Mouse (Mus musculus) layer of hippocampus, adult 9-11 months (tissue): ENCODE data around the gene Abcb8.

Experiments used
- DNase-seq: peaks from one replicate; pipeline ENCODE4 v3.0.0; 2022

Abcb8 gene

GRCm38 (mm10) chr5:24393392-24393997 lies at the start of gene Abcb8:
TSS of gene Abcb8 (plus strand) at chr5:24393663.
- DNase-seq: peak; percentile 87

- no peak for DNase-seq
These were observed 49.5 kb upstream of the Abcb8 start for GRCm38 (mm10) chr5:24343977-24344436.

GRCm38 (mm10) chr5:24344477-24345051 lies 48.9 kb upstream of the Abcb8 start:
- no peak for DNase-seq

- DNase-seq: no peak
These were observed 47.1 kb upstream of the Abcb8 start for GRCm38 (mm10) chr5:24346313-24346712.

GRCm38 (mm10) chr5:24347186-24347875 lies 46.1 kb upstream of the Abcb8 start:
- DNase-seq: no peak

GRCm38 (mm10) chr5:24348128-24348527 lies 45.3 kb upstream of the Abcb8 start:
- DNase-seq: peak; percentile 42

- no peak for DNase-seq
These were observed 44.9 kb upstream of the Abcb8 start for GRCm38 (mm10) chr5:24348546-24348945.

- DNase-seq: no peak
These were observed 43.4 kb upstream of the Abcb8 start for GRCm38 (mm10) chr5:24350073-24350472.

- DNase-seq: no peak
These were observed 42.8 kb upstream of the Abcb8 start for GRCm38 (mm10) chr5:24350531-24351250.

- no peak for DNase-seq
These were observed 42.2 kb upstream of the Abcb8 start, which contains the start of gene Kcnh2 for GRCm38 (mm10) chr5:24351278-24351677. TSS of gene Kcnh2 (minus strand) at chr5:24351604.

GRCm38 (mm10) chr5:24351701-24352171 lies 41.7 kb upstream of the Abcb8 start:
- peak; percentile 82 for DNase-seq

GRCm38 (mm10) chr5:24352251-24352859 lies 41.1 kb upstream of the Abcb8 start:
- no peak for DNase-seq

GRCm38 (mm10) chr5:24353327-24353726 lies 40.1 kb upstream of the Abcb8 start:
- no peak for DNase-seq

GRCm38 (mm10) chr5:24356764-24357163 lies 36.7 kb upstream of the Abcb8 start:
- no peak for DNase-seq

GRCm38 (mm10) chr5:24357461-24357860 lies 36.0 kb upstream of the Abcb8 start:
- no peak for DNase-seq

- peak; percentile 69 for DNase-seq
These were observed 32.5 kb upstream of the Abcb8 start for GRCm38 (mm10) chr5:24360792-24361454.

GRCm38 (mm10) chr5:24363467-24363866 lies 30.0 kb upstream of the Abcb8 start:
- DNase-seq: no peak

- DNase-seq: no peak
These were observed 29.4 kb upstream of the Abcb8 start for GRCm38 (mm10) chr5:24364061-24364460.

GRCm38 (mm10) chr5:24364508-24364907 lies 29.0 kb upstream of the Abcb8 start, which contains the start of gene Nos3:
TSS of gene Nos3 (plus strand) at chr5:24364810.
- no peak for DNase-seq

- DNase-seq: no peak
These were observed 28.5 kb upstream of the Abcb8 start for GRCm38 (mm10) chr5:24364963-24365362.

GRCm38 (mm10) chr5:24365528-24365927 lies 27.9 kb upstream of the Abcb8 start:
- DNase-seq: no peak

GRCm38 (mm10) chr5:24366426-24366825 lies 27.0 kb upstream of the Abcb8 start:
- no peak for DNase-seq
